Mouse (Mus musculus) forebrain, embryonic 12.5 days (tissue): ENCODE measurements around the gene Lpcat1. TPM values are rescaled to one million over a fixed set of nuclear protein-coding genes. Genes with fewer than 3 reads are reported as not detected.

Experiments used
- ATAC-seq: fragments of 200-750 bp; cut with Nextera tagmentation; 2 replicates; pipeline ENCODE4 v1.8.0; 2017; ENCODE audit warnings: moderate TSS enrichment; ENCODE audit not compliant: low FRiP score
- H3K27ac ChIP-seq: fragments of 300-500 bp; sonication (generic); 2 replicates; pipeline ENCODE4 v1.5.1; 2016; ENCODE audit warnings: mild to moderate bottlenecking
- H3K27me3 ChIP-seq: fragments of 300-500 bp; sonication (generic); 2 replicates; pipeline ENCODE4 v1.6.1; 2016; ENCODE audit warnings: mild to moderate bottlenecking
- H3K36me3 ChIP-seq: fragments of 300-500 bp; sonication (generic); replicated peaks from 2 replicates; pipeline ENCODE4 v1.6.1; 2016; ENCODE audit warnings: mild to moderate bottlenecking
- H3K4me1 ChIP-seq: fragments of 300-500 bp; sonication (generic); 2 replicates; pipeline ENCODE4 v1.6.1; 2016
- H3K4me2 ChIP-seq: fragments of 300-500 bp; sonication (generic); 2 replicates; pipeline ENCODE4 v1.6.1; 2016; ENCODE audit warnings: mild to moderate bottlenecking, moderate library complexity
- H3K4me3 ChIP-seq: fragments of 300-500 bp; sonication (generic); replicated peaks from 2 replicates; pipeline ENCODE4 v1.5.1; 2016; ENCODE audit warnings: mild to moderate bottlenecking
- H3K9ac ChIP-seq: fragments of 300-500 bp; sonication (generic); 2 replicates; pipeline ENCODE4 v1.6.1; 2016; ENCODE audit warnings: mild to moderate bottlenecking
- H3K9me3 ChIP-seq: fragments of 300-500 bp; sonication (generic); 2 replicates; pipeline ENCODE4 v1.6.1; 2016
- WGBS: fragments of 180-500 bp; shearing (Covaris S2); methylation state at CpG from one replicate; pipeline ENCODE4 v1.1.7; 2016; 5-methylcytosine and 5-hydroxymethylcytosine counted together
- polyA plus RNA-seq: library from polyadenylated mRNA; unstranded; fragments of >200 nt; fragmentation: Nextera tagmentation; extraction: Ambion mirVana; gene quantifications from 2 replicates; pipeline ENCODE4 v1.2.1, GENCODE M21; 2016

Lpcat1 gene
- polyA plus RNA-seq, 1 experiment from 2014 or later, result 65.9 TPM

DNA sequence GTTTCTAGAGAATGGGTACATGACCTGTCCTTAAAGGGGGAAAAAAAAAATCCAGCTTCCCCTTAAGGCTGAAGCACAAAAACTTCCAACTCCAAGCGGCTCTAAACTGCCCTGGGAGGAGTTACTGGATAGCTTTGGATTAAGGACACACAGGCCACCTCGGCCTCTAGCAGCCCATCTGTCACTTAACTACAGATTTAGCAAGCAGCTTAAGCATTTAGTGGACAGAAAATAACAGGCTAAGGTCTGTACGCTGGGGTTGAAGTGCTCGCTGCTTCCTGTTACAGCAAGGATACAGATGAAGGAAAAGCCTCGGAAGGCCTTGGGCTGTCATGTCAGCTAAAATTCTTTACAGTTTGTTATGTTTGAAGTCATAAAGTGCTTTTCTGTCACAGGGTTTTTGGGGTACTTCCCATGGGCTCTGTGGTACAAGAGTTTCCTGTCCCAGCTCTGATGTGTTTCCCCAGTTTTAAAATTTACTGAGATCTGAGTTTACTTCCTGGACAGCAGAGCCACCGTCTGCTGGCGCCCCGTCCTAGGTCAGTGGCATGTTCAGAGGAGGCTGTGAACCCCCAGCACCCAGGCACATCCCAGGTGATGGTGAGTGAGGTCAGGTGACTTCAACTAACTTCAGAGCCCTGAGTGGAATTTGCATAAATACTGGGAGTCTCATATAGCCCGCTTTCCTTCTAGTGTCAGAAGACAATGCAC lies 2.4 kb downstream of the Lpcat1 start:
- Histone ChIP-seq H3K27ac (no peak overlapping the region), H3K4me1 (peaks cover 33% of the 10 kb centered on the region), H3K9me3 (no peaks in the 10 kb centered on the region), H3K4me2 (peak overlapping the region; percentile 93; the same call in 1 of the 2 replicates), H3K27me3 (no peaks in the 10 kb centered on the region), H3K9ac (no peak overlapping the region), H3K36me3 (no peaks in the 10 kb centered on the region), H3K4me3 (no peak overlapping the region)
- ATAC-seq, result no peak
- WGBS, result 74% methylated on average over 9 of the region's 9 CpGs

DNA sequence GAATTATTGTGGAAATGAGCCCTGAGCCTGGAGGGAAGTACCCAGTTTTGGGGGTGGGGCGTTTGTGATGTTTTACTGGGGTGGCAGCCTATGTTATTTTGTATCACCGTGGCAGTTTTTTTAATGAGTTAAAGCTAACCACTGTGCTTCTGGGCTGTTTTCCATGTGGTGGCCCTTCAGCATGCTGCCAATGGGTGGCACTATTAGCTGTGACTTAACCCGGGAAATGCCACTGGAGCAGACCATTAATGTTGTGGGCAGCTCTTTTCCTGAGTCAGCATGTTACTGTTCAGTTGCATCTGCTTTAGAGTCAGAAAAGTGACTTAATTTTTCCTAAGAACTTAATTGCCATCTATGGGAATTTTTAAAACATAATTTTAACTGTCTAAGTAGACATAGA lies 5.5 kb downstream of the Lpcat1 start:
- H3K9ac ChIP-seq, result no peak overlapping the region
- no peak overlapping the region for H3K4me3 ChIP-seq
- no peak for ATAC-seq
- peaks cover 37% of the 10 kb centered on the region for H3K4me1 ChIP-seq
- H3K36me3 ChIP-seq, result 0 out of 2 replicates have a peak, but pooled peaks cover 4% of the 10 kb centered on the region
- H3K27me3 ChIP-seq, result no peaks in the 10 kb centered on the region
- no peaks in the 10 kb centered on the region for H3K9me3 ChIP-seq
- WGBS, result 78% methylated on average over 3 of the region's 3 CpGs
- H3K4me2 ChIP-seq, result no peak overlapping the region
- no peak overlapping the region for H3K27ac ChIP-seq

DNA sequence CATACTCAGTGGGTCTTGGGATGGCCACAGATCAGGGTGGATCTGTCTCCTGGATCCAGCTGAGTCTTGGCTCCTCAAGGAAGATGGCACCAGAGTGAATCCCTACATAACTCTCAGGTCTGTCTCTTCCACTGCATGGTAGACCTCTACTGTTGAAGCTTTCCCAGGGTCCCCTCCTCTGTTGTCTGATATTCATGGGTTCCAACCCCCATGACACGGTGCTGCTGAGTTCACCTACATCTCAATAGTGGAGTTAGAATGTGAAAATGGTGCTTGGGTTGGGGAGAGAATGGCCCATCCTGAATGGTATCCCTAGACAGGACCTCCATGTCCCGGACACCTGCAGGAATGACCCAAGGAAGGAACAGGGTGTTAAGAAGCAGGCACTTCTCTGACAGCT lies 6.7 kb downstream of the Lpcat1 start:
- no peak overlapping the region for H3K9ac ChIP-seq
- no peak for ATAC-seq
- WGBS, result 91% methylated on average over 2 of the region's 2 CpGs
- H3K27ac ChIP-seq, result no peak overlapping the region
- no peaks in the 10 kb centered on the region for H3K27me3 ChIP-seq
- no peak overlapping the region for H3K4me2 ChIP-seq
- 0 out of 2 replicates have a peak, but pooled peaks cover 4% of the 10 kb centered on the region for H3K36me3 ChIP-seq
- H3K9me3 ChIP-seq, result no peaks in the 10 kb centered on the region
- H3K4me3 ChIP-seq, result no peak overlapping the region
- peaks cover 25% of the 10 kb centered on the region for H3K4me1 ChIP-seq

DNA sequence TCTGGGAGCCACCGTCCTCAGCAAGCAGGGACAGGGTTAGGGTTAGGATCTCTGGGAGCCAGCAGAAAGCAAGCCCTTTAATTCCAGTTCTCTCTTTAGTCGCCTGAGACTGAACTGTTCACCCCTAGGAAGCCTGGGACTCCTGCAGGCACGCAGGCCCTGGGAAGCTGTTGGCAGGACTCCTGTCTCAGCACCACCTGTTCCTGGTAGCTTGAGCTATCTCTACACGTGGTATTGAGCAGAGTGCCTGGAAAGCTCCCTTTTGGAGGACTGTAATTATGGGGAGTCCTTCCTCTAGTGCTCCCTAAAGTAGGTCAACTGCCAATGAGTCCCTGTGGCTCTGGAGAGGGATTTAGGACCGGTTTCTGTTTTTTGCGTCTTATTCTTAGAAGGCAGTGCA lies 7.2 kb downstream of the Lpcat1 start:
- H3K27me3 ChIP-seq, result no peaks in the 10 kb centered on the region
- H3K36me3 ChIP-seq, result 0 out of 2 replicates have a peak, but pooled peaks cover 4% of the 10 kb centered on the region
- H3K27ac ChIP-seq, result no peak overlapping the region
- no peak overlapping the region for H3K9ac ChIP-seq
- no peak overlapping the region for H3K4me2 ChIP-seq
- no peaks in the 10 kb centered on the region for H3K9me3 ChIP-seq
- WGBS, result 88% methylated on average over 6 of the region's 6 CpGs
- no peak overlapping the region for H3K4me3 ChIP-seq
- ATAC-seq, result no peak
- H3K4me1 ChIP-seq, result peaks cover 21% of the 10 kb centered on the region

DNA sequence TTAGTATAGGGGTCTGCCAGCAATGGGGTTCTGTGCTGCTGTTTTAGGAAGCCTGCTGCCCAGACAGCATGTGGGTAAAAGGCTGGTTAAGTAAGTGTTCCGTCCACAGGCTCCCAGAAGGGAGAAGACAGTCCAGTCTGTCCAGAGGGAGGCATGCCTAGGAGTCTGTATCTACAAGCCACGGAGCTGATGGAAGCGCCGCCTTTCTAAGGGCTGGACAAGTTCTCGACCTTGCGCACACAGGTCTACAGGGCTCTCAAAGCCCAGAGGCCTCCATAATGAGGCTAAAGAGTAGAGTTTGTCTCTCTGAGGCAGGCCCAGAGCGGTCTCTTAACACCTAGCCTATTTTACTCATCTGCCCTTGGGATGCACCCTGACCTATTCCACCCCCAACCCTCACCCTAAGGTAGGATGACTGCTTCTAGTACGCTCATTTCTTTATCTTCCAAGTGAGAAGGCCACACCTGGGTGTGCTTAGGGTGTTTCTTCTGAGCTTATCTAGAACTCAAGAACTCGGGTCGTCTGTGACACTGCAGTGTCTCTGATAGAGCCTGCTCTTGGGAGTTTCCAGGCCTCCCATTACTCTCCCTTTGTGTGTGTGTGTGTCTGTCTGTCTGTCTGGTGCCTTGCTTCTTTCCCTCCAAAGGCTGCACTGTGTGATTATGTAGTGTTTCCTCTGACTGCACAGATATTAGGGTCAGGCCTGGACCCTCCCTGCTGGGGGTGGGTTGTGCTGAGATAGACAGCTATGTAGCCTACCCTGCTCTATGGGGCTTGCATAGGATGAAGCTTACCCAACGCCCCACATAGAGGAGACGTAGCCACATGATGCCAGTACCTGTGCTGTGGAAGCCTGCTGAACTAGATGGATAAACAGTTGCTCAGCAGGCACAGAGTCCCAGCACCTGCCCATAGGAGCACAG lies 8.3 kb downstream of the Lpcat1 start:
- no peak overlapping the region for H3K4me3 ChIP-seq
- no peaks in the 10 kb centered on the region for H3K27me3 ChIP-seq
- 0 out of 2 replicates have a peak, but pooled peaks cover 4% of the 10 kb centered on the region for H3K36me3 ChIP-seq
- H3K9me3 ChIP-seq, result no peaks in the 10 kb centered on the region
- no peak overlapping the region for H3K4me2 ChIP-seq
- H3K9ac ChIP-seq, result no peak overlapping the region
- H3K4me1 ChIP-seq, result peaks cover 10% of the 10 kb centered on the region
- 94% methylated on average over 12 of the region's 12 CpGs for WGBS
- H3K27ac ChIP-seq, result no peak overlapping the region
- no peak for ATAC-seq

DNA sequence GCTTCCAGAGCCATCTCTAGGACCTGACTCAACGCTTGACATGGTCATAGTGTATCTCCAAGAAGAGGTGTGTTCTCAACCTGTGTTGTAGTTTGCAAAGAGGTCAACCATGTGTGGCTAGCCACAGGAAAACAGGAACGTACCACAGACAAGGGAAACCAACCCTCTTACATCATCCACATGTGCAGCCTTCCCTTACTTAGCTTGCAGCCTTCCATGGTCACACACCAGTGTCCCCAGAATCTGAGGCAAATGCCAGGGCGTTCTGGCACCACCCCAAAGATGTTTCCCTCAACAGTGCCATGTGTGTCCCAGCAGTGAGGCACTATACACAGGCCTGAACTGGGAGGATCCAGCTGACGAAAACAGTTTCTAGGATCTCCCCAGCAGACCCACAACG lies 9.3 kb downstream of the Lpcat1 start:
- no peak overlapping the region for H3K4me2 ChIP-seq
- no peaks in the 10 kb centered on the region for H3K9me3 ChIP-seq
- no peak for ATAC-seq
- peaks cover 5% of the 10 kb centered on the region; the same call in 1 of the 2 replicates for H3K4me1 ChIP-seq
- H3K9ac ChIP-seq, result no peak overlapping the region
- H3K36me3 ChIP-seq, result 0 out of 2 replicates have a peak, but pooled peaks cover 4% of the 10 kb centered on the region
- H3K27me3 ChIP-seq, result no peaks in the 10 kb centered on the region
- 86% methylated on average over 5 of the region's 5 CpGs for WGBS
- no peak overlapping the region for H3K4me3 ChIP-seq
- H3K27ac ChIP-seq, result no peak overlapping the region

DNA sequence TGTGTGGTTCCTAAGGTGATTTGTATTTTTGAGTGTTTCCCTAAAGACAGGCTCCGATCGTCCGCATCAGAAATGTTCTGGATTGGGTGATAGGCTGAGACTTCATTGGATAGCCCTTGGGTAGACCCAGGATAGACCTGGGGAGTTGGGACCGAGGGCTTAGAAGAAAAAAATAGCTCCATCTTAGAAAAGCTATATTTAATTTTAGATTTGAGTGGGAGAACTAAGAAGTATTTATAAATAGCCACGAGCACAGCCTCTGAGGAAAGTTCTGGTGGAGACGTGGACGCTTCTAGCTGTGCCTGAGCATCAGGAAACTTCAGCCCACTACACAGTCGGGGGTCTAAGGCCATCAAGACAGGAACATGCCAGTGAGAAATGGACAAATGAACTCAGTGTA lies 9.8 kb downstream of the Lpcat1 start:
- ATAC-seq, result no peak
- H3K4me2 ChIP-seq, result no peak overlapping the region
- no peak overlapping the region for H3K27ac ChIP-seq
- H3K9me3 ChIP-seq, result no peaks in the 10 kb centered on the region
- H3K36me3 ChIP-seq, result 0 out of 2 replicates have a peak, but pooled peaks cover 4% of the 10 kb centered on the region
- 93% methylated on average over 8 of the region's 8 CpGs for WGBS
- no peak overlapping the region for H3K9ac ChIP-seq
- no peaks in the 10 kb centered on the region for H3K27me3 ChIP-seq
- H3K4me1 ChIP-seq, result peaks cover 5% of the 10 kb centered on the region; the same call in 1 of the 2 replicates
- H3K4me3 ChIP-seq, result no peak overlapping the region

DNA sequence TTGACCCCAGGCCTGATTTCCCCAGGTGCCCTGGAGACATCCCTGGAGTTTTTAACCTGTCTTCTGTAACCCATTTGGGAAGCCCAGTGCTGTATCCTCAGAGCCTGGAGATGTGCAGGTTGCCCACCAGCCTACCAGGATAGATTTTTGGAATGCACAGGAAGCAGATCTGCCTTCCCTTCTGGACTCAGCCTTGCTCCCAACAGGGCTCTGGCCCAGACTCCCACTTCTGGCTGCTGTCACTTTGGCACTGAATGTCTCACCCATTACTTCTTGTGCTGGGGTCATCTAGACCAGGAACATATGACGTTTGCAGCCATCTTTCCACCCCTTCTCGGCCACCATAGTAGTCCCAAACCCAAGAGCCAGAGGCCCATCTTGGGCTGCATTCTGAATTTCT lies 10.8 kb downstream of the Lpcat1 start:
- ATAC-seq, result no peak
- Histone ChIP-seq H3K4me2 (no peak overlapping the region), H3K27ac (no peak overlapping the region), H3K36me3 (0 out of 2 replicates have a peak, but pooled peaks cover 4% of the 10 kb centered on the region), H3K4me3 (no peak overlapping the region), H3K27me3 (no peaks in the 10 kb centered on the region), H3K9me3 (no peaks in the 10 kb centered on the region), H3K9ac (no peak overlapping the region), H3K4me1 (0 out of 2 replicates have a peak, but pooled peaks cover 5% of the 10 kb centered on the region)
- 85% methylated on average over 2 of the region's 2 CpGs for WGBS

DNA sequence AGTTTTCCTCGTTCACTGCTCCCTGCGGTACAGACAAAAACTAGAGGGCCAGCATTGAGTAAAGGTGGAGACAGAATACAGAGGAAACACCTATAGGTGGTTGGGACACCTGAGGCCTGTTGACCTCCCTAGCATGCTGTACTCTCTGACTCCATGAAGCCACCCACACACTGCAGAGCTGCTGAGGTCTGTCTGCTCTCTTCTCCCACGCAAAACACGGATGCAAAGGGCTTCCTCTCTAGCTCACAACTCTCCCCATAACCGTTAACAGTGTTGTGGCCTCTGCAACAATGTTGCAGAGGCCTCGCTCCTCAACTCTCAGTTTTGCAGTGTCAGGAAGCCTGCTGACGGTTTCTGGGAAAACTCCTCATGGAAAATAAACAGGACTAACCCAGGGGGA lies 15.5 kb downstream of the Lpcat1 start:
- no peak for ATAC-seq
- H3K36me3 ChIP-seq, result peaks cover 29% of the 10 kb centered on the region
- no peak overlapping the region for H3K4me3 ChIP-seq
- H3K4me2 ChIP-seq, result no peak overlapping the region
- H3K9ac ChIP-seq, result no peak overlapping the region
- 0 out of 2 replicates have a peak, but pooled peaks cover 5% of the 10 kb centered on the region for H3K9me3 ChIP-seq
- H3K27ac ChIP-seq, result no peak overlapping the region
- no peaks in the 10 kb centered on the region for H3K4me1 ChIP-seq
- 90% methylated on average over 7 of the region's 7 CpGs for WGBS
- H3K27me3 ChIP-seq, result no peaks in the 10 kb centered on the region

DNA sequence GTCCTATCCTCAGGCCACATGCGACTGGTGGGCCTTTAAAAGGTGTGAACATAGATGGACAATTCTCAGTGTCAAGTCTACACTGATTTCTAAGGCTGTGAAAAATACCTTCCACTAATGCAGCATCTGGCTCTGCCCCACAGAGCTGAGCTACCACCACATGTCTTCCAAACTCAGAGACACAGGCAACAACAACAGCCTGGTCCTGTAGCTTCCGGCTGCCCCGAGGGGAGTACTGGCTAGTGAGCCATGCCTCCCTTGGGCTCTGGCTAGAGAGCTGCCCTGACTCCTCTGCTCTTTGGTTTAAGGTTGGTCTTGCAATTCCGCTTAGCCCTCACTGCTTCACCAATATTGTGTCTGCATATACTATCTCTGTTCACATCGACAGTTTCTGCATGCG lies 16.3 kb downstream of the Lpcat1 start:
- ATAC-seq, result no peak
- Histone ChIP-seq H3K9ac (no peak overlapping the region), H3K4me1 (no peaks in the 10 kb centered on the region), H3K36me3 (peaks cover 29% of the 10 kb centered on the region), H3K27me3 (no peaks in the 10 kb centered on the region), H3K27ac (no peak overlapping the region), H3K4me3 (no peak overlapping the region), H3K9me3 (0 out of 2 replicates have a peak, but pooled peaks cover 5% of the 10 kb centered on the region), H3K4me2 (no peak overlapping the region)
- 94% methylated on average over 6 of the region's 6 CpGs for WGBS

DNA sequence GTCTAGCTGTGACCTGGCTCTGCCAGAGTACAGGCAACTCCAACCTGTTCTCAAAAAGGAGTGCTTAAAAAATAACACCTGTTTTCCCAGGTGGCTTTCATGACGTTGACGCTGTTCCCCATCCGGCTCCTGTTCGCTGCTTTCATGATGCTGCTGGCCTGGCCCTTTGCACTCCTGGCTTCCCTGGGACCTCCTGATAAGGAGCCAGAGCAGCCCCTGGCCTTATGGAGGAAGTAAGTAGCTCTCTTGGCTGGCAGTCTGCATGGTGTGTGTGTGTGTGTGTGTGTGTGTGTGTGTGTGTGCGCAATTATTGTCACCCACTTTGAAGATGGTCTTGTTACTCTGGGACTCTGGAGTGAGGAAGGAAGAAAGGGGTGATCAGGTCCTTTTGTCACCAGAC lies 17.2 kb downstream of the Lpcat1 start:
- WGBS, result 93% methylated on average over 5 of the region's 5 CpGs

DNA sequence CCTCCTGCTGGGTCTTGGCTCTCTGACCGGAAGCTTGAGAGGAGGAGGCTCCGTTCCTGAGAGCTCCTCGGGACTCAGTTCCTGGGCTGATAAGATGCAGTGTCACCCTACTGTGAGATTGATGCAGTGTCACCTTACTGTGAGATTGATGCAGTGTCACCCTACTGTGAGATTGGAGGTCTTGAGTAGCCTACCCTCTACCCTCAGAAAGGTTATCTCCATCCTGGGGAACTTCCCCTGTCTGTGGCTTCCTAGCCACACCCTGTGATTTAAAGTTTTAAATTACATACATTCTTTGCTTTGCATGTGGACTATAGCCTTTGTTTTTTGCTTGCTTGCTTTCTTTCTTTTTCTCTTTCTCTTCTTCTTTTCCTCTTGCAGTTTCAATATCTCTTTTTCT lies 21.1 kb downstream of the Lpcat1 start:
- Histone ChIP-seq H3K4me1 (no peaks in the 10 kb centered on the region), H3K36me3 (peaks cover 71% of the 10 kb centered on the region), H3K9me3 (0 out of 2 replicates have a peak, but pooled peaks cover 5% of the 10 kb centered on the region), H3K9ac (no peak overlapping the region), H3K4me2 (no peak overlapping the region), H3K4me3 (no peak overlapping the region), H3K27ac (no peak overlapping the region), H3K27me3 (no peaks in the 10 kb centered on the region)
- no peak for ATAC-seq
- 81% methylated on average over 3 of the region's 3 CpGs for WGBS

More for the DNA sequence above, 17.2 kb downstream of the Lpcat1 start:
- Histone ChIP-seq H3K4me1 (no peaks in the 10 kb centered on the region), H3K9me3 (0 out of 2 replicates have a peak, but pooled peaks cover 5% of the 10 kb centered on the region), H3K27me3 (no peaks in the 10 kb centered on the region), H3K36me3 (peaks cover 37% of the 10 kb centered on the region), H3K4me3 (no peak overlapping the region), H3K27ac (no peak overlapping the region), H3K9ac (no peak overlapping the region), H3K4me2 (no peak overlapping the region)
- ATAC-seq, result no peak
